Mouse (Mus musculus): ENCODE measurements around the gene Plcxd2.

DNA sequence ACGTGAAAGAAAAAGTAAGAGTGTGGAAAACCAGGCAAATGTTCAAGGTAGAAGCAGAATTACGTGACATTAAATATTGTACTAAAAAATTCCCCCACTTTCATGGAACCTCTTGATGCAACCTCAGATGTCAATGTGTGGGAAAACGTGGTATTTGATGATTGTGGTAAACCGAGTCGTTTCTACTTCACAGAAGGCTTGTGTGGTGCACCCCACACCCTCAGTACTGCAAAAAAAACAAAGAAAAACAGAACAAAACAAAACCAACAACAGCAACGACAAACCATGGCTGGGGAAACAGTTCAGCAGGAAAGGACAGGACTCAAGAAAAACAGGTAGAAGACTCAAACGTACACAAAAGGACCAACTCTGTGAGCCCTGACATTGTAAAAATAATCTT is 11.8 kb downstream of the Plcxd2 start:
- no peak for TF ChIP-seq POLR2A (IDR thresholded peaks at IDR 0.05; ENCODE audit: extremely low read depth, insufficient read depth, low read length)
- TF ChIP-seq CTCF (IDR thresholded peaks at IDR 0.05; ENCODE audit: low read depth, low read length) = no peak

Data from liver, adult 2 months (tissue).